Comparison of ENCODE assay signal across 13 mouse cellular contexts in genomic region chr13:63170282-63171073, GRCm38 (mm10).
A peak's percentile ranks its signal among the peaks of the same experiment; 100 is the strongest.
DNase-seq lines count a peak whose midpoint lies in the region; ATAC-seq and TF ChIP-seq lines count a peak whose summit lies in the region.
"Had no signal": no experiment of that assay in that cellular context is flagged by ENCODE, and none has a peak within 500 bp of the region (broad histone marks: within the 10 kb centered on the region; RNA-seq: fewer than 3 reads in every experiment).

No protein-coding gene starts in this region.

- H3K27me3 ChIP-seq in kidney, embryonic 15.5 days, result no peaks in the 10 kb centered on the region
- no peaks in the 10 kb centered on the region for H3K27me3 ChIP-seq in embryonic facial prominence, embryonic 15.5 days
- no peaks in the 10 kb centered on the region for H3K27me3 ChIP-seq in myocyte (ENCODE audit: control insufficient read depth, insufficient read depth, insufficient read length)

- H3ac ChIP-seq in myocyte (ENCODE audit: control insufficient read depth, insufficient read length), result no peak overlapping the region

- ATAC-seq in kidney, embryonic 15.5 days (replicated peaks; ENCODE audit: low FRiP score), result no peak
- ATAC-seq in embryonic facial prominence, embryonic 15.5 days (ENCODE audit: insufficient number of reproducible peaks, low FRiP score, low TSS enrichment, low read depth), result peak; percentile 83

- H3K9me3 ChIP-seq in kidney, embryonic 15.5 days (replicated peaks), result no peaks in the 10 kb centered on the region
- no peaks in the 10 kb centered on the region for H3K9me3 ChIP-seq in embryonic facial prominence, embryonic 15.5 days (replicated peaks)

- peak overlapping the region; percentile 37; the same call in 1 of the 2 replicates for H3K27ac ChIP-seq in kidney, embryonic 15.5 days
- H3K27ac ChIP-seq in embryonic facial prominence, embryonic 15.5 days (replicated peaks), result peak overlapping the region; percentile 86

- no peak for DNase-seq in kidney, adult 18-20 months
- peak; percentile 7 for DNase-seq in adipocyte (ENCODE audit: low spot score)
- no peak for DNase-seq in left cerebral cortex, adult 11 months (ENCODE audit: low spot score)
- no peak for DNase-seq in frontal cortex, postnatal 14 days (ENCODE audit: low spot score in 2 of 2)
- DNase-seq in testis, postnatal 10 days (ENCODE audit: low spot score), result no peak
- DNase-seq: adrenal gland, postnatal 14 days; cerebellum, adult 18-20 months; kidney, adult 8-10 months; lung, postnatal 10 days; thymus, postnatal 25 days had no signal

- no peak overlapping the region for H3K4me2 ChIP-seq in kidney, embryonic 15.5 days
- H3K4me2 ChIP-seq in embryonic facial prominence, embryonic 15.5 days (replicated peaks), result peak overlapping the region; percentile 15; the same call in 1 of the 2 replicates
- H3K4me2 ChIP-seq in myocyte (ENCODE audit: low read depth), result no peak overlapping the region

- peaks cover 20% of the 10 kb centered on the region for H3K4me1 ChIP-seq in kidney, embryonic 15.5 days
- peaks cover 27% of the 10 kb centered on the region for H3K4me1 ChIP-seq in embryonic facial prominence, embryonic 15.5 days

- TF ChIP-seq POLR2A in myocyte (IDR thresholded peaks at IDR 0.05; ENCODE audit: insufficient read length, low read depth), result no peak

- no peak overlapping the region for H3K9ac ChIP-seq in kidney, embryonic 15.5 days
- no peak overlapping the region for H3K9ac ChIP-seq in embryonic facial prominence, embryonic 15.5 days

- H3K36me3 ChIP-seq in kidney, embryonic 15.5 days, result no peaks in the 10 kb centered on the region
- H3K36me3 ChIP-seq in embryonic facial prominence, embryonic 15.5 days, result no peaks in the 10 kb centered on the region
- H3K36me3 ChIP-seq in myocyte (ENCODE audit: control insufficient read depth, insufficient read depth), result peaks cover 3% of the 10 kb centered on the region

- H3K79me2 ChIP-seq in myocyte (ENCODE audit: control insufficient read depth, insufficient read depth), result no peaks in the 10 kb centered on the region

- 61% methylated on average over 11 of the region's 11 CpGs for WGBS in kidney, embryonic 15.5 days
- 26% methylated on average over 11 of the region's 11 CpGs for WGBS in embryonic facial prominence, embryonic 15.5 days

- no peak overlapping the region for H3K4me3 ChIP-seq in kidney, embryonic 15.5 days (replicated peaks)
- H3K4me3 ChIP-seq in embryonic facial prominence, embryonic 15.5 days (replicated peaks), result no peak overlapping the region
- H3K4me3 ChIP-seq in myocyte, result no peak overlapping the region

TF ChIP-seq in myocyte, 11 proteins besides CTCF, POLR2A, EP300 and RAD21:
- TF ChIP-seq SRF (IDR thresholded peaks at IDR 0.05; ENCODE audit: control insufficient read depth, insufficient read length, low read depth), result no peak
- TF ChIP-seq USF1 (IDR thresholded peaks at IDR 0.05; ENCODE audit: low read depth), result no peak
- TF ChIP-seq MAX (IDR thresholded peaks at IDR 0.05; ENCODE audit: low read depth), result no peak
- TF ChIP-seq E2F4 (IDR thresholded peaks at IDR 0.05; ENCODE audit: insufficient read depth), result no peak
- no peak for TF ChIP-seq CEBPB (IDR thresholded peaks at IDR 0.05; ENCODE audit: insufficient read depth, poor library complexity, severe bottlenecking)
- peak in 2 of 3 experiments; percentile 37 to 48 for TF ChIP-seq MYOG (IDR thresholded peaks at IDR 0.05; ENCODE audit: control insufficient read depth in 1 of 3, insufficient read depth in 1 of 3, insufficient read length in 2 of 3, low read depth in 2 of 3)
- TF ChIP-seq POLR2AphosphoS2 (IDR thresholded peaks at IDR 0.05; ENCODE audit: insufficient read length, low read depth), result no peak
- TF ChIP-seq TCF12 (IDR thresholded peaks at IDR 0.05; ENCODE audit: insufficient read depth, poor library complexity, severe bottlenecking), result no peak
- TF ChIP-seq MYOD1 (IDR thresholded peaks at IDR 0.05; ENCODE audit: control insufficient read depth in 1 of 3, insufficient read length in 2 of 3, low read depth in 2 of 3), result peak in 1 of 3 experiments; percentile 64
